Mouse (Mus musculus) MEL (cell line): ENCODE data around the gene Ubr7. TPM values are rescaled to one million over a fixed set of nuclear protein-coding genes. Genes with fewer than 3 reads are reported as not detected.

ENCODE experiments used
- DNase-seq: peaks from one replicate; pipeline ENCODE4 v3.0.0; 2011; ENCODE audit warnings: low read depth, low spot score
- H3K27ac ChIP-seq: 2 replicates; pipeline ENCODE4 v1.5.1; 2012; ENCODE audit warnings: low read depth, mild to moderate bottlenecking, control low read depth, low read length, moderate library complexity; ENCODE audit not compliant: control insufficient read depth
- H3K27me3 ChIP-seq, 2 experiments: fragments of 150-350 bp in 1 of 2; sonication (generic) in 1 of 2; 2 replicates each; pipeline ENCODE4 v1.6.1; 2012; ENCODE audit warnings: low read length in 2 of 2, mild to moderate bottlenecking in 2 of 2, improper control_type of control experiment in 1 of 2, moderate library complexity in 1 of 2; ENCODE audit not compliant: insufficient read depth in 2 of 2, control insufficient read depth in 1 of 2
- H3K36me3 ChIP-seq, 2 experiments: 2 replicates each; pipeline ENCODE4 v1.6.1; 2012 to 2014; ENCODE audit warnings: low read length in 2 of 2, improper control_type of control experiment in 1 of 2, inconsistent platforms in 1 of 2, mild to moderate bottlenecking in 1 of 2; ENCODE audit not compliant: insufficient read depth in 2 of 2, control insufficient read depth in 1 of 2
- H3K4me1 ChIP-seq, 2 experiments: fragments of 150-350 bp in 1 of 2; sonication (generic) in 1 of 2; 2 replicates each; pipeline ENCODE4 v1.6.1; 2012; ENCODE audit warnings: low read length in 2 of 2, improper control_type of control experiment in 1 of 2, mild to moderate bottlenecking in 1 of 2; ENCODE audit not compliant: insufficient read depth in 2 of 2, control insufficient read depth in 1 of 2
- H3K4me3 ChIP-seq, 2 experiments: fragments of 150-350 bp in 1 of 2; sonication (generic) in 1 of 2; 2 replicates each; pipeline ENCODE4 v1.5.1; 2012; ENCODE audit warnings: low read depth in 2 of 2, low read length in 2 of 2, mild to moderate bottlenecking in 2 of 2, moderate library complexity in 2 of 2, control low read depth in 1 of 2, improper control_type of control experiment in 1 of 2; ENCODE audit not compliant: control insufficient read depth in 1 of 2, insufficient read depth in 1 of 2
- H3K79me2 ChIP-seq: 2 replicates; pipeline ENCODE4 v1.6.1; 2012; ENCODE audit warnings: mild to moderate bottlenecking, low read length, moderate library complexity; ENCODE audit not compliant: control insufficient read depth, poor library complexity, insufficient read depth
- H3K9ac ChIP-seq: 2 replicates; pipeline ENCODE4 v1.6.1; 2012; ENCODE audit warnings: low read depth, mild to moderate bottlenecking, control low read depth, low read length, moderate library complexity; ENCODE audit not compliant: control insufficient read depth, poor library complexity, severe bottlenecking
- H3K9me3 ChIP-seq: fragments of 150-350 bp; sonication (generic); replicated peaks from 2 replicates; pipeline ENCODE4 v1.6.1; 2012; ENCODE audit warnings: mild to moderate bottlenecking, low read length, improper control_type of control experiment, moderate library complexity; ENCODE audit not compliant: insufficient read depth
- BHLHE40 ChIP-seq: IDR thresholded peaks from 2 replicates; pipeline ENCODE4 v1.6.1; 2012; ENCODE audit warnings: low read depth, mild to moderate bottlenecking, inconsistent platforms, low read length, improper control_type of control experiment, borderline replicate concordance
- CHD1 ChIP-seq: IDR thresholded peaks from 2 replicates; pipeline ENCODE4 v1.6.1; 2012; ENCODE audit warnings: low read depth, mild to moderate bottlenecking, inconsistent platforms, low read length, improper control_type of control experiment
- CTCF ChIP-seq, 3 experiments: IDR thresholded peaks in 2 of 3; conservative IDR thresholded peaks in 1 of 3; 2 replicates each; pipeline ENCODE4 v1.5.1; 2011 to 2012; ENCODE audit warnings: low read length in 3 of 3, low read depth in 2 of 3, mild to moderate bottlenecking in 2 of 3, improper control_type of control experiment in 1 of 3, inconsistent platforms in 1 of 3, mixed read lengths in 1 of 3, moderate library complexity in 1 of 3; ENCODE audit not compliant: control insufficient read depth in 1 of 3, insufficient read depth in 1 of 3, poor library complexity in 1 of 3, severe bottlenecking in 1 of 3
- E2F4 ChIP-seq: IDR thresholded peaks from 2 replicates; pipeline ENCODE4 v1.6.1; 2011; ENCODE audit warnings: low read depth, low read length, improper control_type of control experiment, borderline replicate concordance
- EP300 ChIP-seq, 2 experiments: IDR thresholded peaks; 2 replicates each; pipeline ENCODE4 v1.6.1; 2011; ENCODE audit warnings: improper control_type of control experiment in 2 of 2, low read length in 2 of 2, low read depth in 1 of 2, mild to moderate bottlenecking in 1 of 2
- ETS1 ChIP-seq: IDR thresholded peaks from 2 replicates; pipeline ENCODE4 v1.6.1; 2012; ENCODE audit warnings: low read depth, mild to moderate bottlenecking, inconsistent platforms, low read length, improper control_type of control experiment, moderate library complexity
- GATA1 ChIP-seq: IDR thresholded peaks from 2 replicates; pipeline ENCODE4 v1.6.1; 2011; ENCODE audit warnings: low read depth, low read length, improper control_type of control experiment
- MAFK ChIP-seq: IDR thresholded peaks from 2 replicates; pipeline ENCODE4 v1.6.1; 2011; ENCODE audit warnings: low read depth, mild to moderate bottlenecking, low read length, improper control_type of control experiment, borderline replicate concordance
- MXI1 ChIP-seq: IDR thresholded peaks from 2 replicates; pipeline ENCODE4 v1.6.1; 2011; ENCODE audit warnings: mild to moderate bottlenecking, low read depth, low read length, improper control_type of control experiment
- MYB ChIP-seq: IDR thresholded peaks from 2 replicates; pipeline ENCODE4 v1.6.1; 2011; ENCODE audit warnings: mild to moderate bottlenecking, low read depth, low read length, improper control_type of control experiment
- NELFE ChIP-seq: IDR thresholded peaks from 2 replicates; pipeline ENCODE4 v1.6.1; 2011; ENCODE audit warnings: low read depth, low read length, improper control_type of control experiment
- RCOR1 ChIP-seq: IDR thresholded peaks from 2 replicates; pipeline ENCODE4 v1.6.1; 2012; ENCODE audit warnings: low read depth, mild to moderate bottlenecking, inconsistent platforms, low read length, improper control_type of control experiment
- SIN3A ChIP-seq: IDR thresholded peaks from 2 replicates; pipeline ENCODE4 v1.6.1; 2012; ENCODE audit warnings: low read length, improper control_type of control experiment, inconsistent platforms
- TCF12 ChIP-seq: IDR thresholded peaks from 2 replicates; pipeline ENCODE4 v1.6.1; 2014; ENCODE audit warnings: low read depth, mild to moderate bottlenecking, inconsistent platforms, low read length, improper control_type of control experiment, moderate library complexity
- UBTF ChIP-seq: IDR thresholded peaks from 2 replicates; pipeline ENCODE4 v1.6.1; 2012; ENCODE audit warnings: low read depth, mild to moderate bottlenecking, inconsistent platforms, low read length, improper control_type of control experiment, moderate library complexity, borderline replicate concordance; ENCODE audit not compliant: insufficient read depth
- USF1 ChIP-seq: IDR thresholded peaks from 2 replicates; pipeline ENCODE4 v1.6.1; 2014; ENCODE audit warnings: low read depth, mild to moderate bottlenecking, inconsistent platforms, low read length, improper control_type of control experiment, moderate library complexity
- ZKSCAN1 ChIP-seq: IDR thresholded peaks from 2 replicates; pipeline ENCODE4 v1.6.1; 2012; ENCODE audit warnings: low read depth, mild to moderate bottlenecking, inconsistent platforms, low read length, improper control_type of control experiment, moderate library complexity
- ZMIZ1 ChIP-seq: IDR thresholded peaks from 2 replicates; pipeline ENCODE4 v1.6.1; 2012; ENCODE audit warnings: low read depth, mild to moderate bottlenecking, inconsistent platforms, low read length, improper control_type of control experiment, moderate library complexity
- polyA plus RNA-seq, 2 experiments: library from polyadenylated mRNA; stranded (reverse) in 1 of 2; unstranded in 1 of 2; fragments of >175 nt in 1 of 2; fragments of >200 nt in 1 of 2; gene quantifications; 2 replicates each; pipeline versions ENCODE4 v1.2.1 to v1.2.4; 2012; ENCODE audit warnings: low replicate concordance in 2 of 2, low read depth in 1 of 2; ENCODE audit not compliant: insufficient read length in 2 of 2, insufficient read depth in 1 of 2, missing spikeins in 1 of 2
- total RNA-seq: library from RNA; depleted of rRNA; stranded (reverse); fragments of 300-350 nt; gene quantifications from 2 replicates; pipeline ENCODE4 v1.2.3, GENCODE M21; 2012

The Ubr7 gene
- total and polyA plus RNA-seq, 3 experiments: 62.3 to 68.1 TPM; not detected in 1

- peak overlapping the region; percentile 82 for H3K9ac ChIP-seq
- H3K4me1 ChIP-seq: peaks cover 8 to 26% of the 10 kb centered on the region in 2 experiments; a peak in 3 of 4 replicates
Observed at GRCm38 (mm10) chr12:102744839-102745238, 12.9 kb upstream of the Ubr7 start.

GRCm38 (mm10) chr12:102748256-102748655 lies 9.5 kb upstream of the Ubr7 start:
- H3K4me3 ChIP-seq: no peak overlapping the region
- H3K9me3 ChIP-seq: no peaks in the 10 kb centered on the region
- H3K36me3 ChIP-seq: peaks cover 2 to 36% of the 10 kb centered on the region in 2 experiments; a peak in 3 of 4 replicates
- H3K4me1 ChIP-seq: peaks cover 8 to 19% of the 10 kb centered on the region in 2 experiments; a peak in 3 of 4 replicates
- no peak for DNase-seq
- TF ChIP-seq E2F4 (no peak), ZKSCAN1 (no peak), MAFK (no peak), MYB (no peak)
- H3K79me2 ChIP-seq: peaks cover 49% of the 10 kb centered on the region
- H3K9ac ChIP-seq: no peak overlapping the region
- no peaks in the 10 kb centered on the region for H3K27me3 ChIP-seq
- 0 out of 2 replicates have a peak overlapping the region, but pooled peaks have one; percentile 5 for H3K27ac ChIP-seq

More at GRCm38 (mm10) chr12:102744839-102745238, 12.9 kb upstream of the Ubr7 start:
- DNase-seq: peak; percentile 87
- TF ChIP-seq SIN3A (peak; percentile 47), ETS1 (peak; percentile 87), MXI1 (no peak; the same call in 1 of the 2 replicates), USF1 (no peak), TCF12 (peak; percentile 45; the same call in 1 of the 2 replicates), BHLHE40 (peak; percentile 79; the same call in 1 of the 2 replicates), CTCF (IDR thresholded peaks at IDR 0.05 in 2 of 3, conservative IDR thresholded peaks at IDR 0.05 in 1 of 3; ENCODE audit: control insufficient read depth in 1 of 3, insufficient read depth in 1 of 3, low read depth in 2 of 3, low read length in 3 of 3, poor library complexity in 1 of 3, severe bottlenecking in 1 of 3) (peak in 2 of 3 experiments; percentile 6 to 17; a peak in 1 of 6 replicates), ZMIZ1 (no peak), RCOR1 (peak; percentile 88), CHD1 (0 out of 2 replicates have a peak, but pooled peaks have one; percentile 24), UBTF (no peak), GATA1 (peak; percentile 90), EP300 (IDR thresholded peaks at IDR 0.05; ENCODE audit: low read depth in 1 of 2, low read length in 2 of 2) (peak; percentile 53 to 74), NELFE (no peak)
- Histone ChIP-seq H3K9me3 (no peaks in the 10 kb centered on the region), H3K27me3 (no peaks in the 10 kb centered on the region), H3K36me3 (peaks cover 0 to 47% of the 10 kb centered on the region in 2 experiments; a peak in 3 of 4 replicates), H3K27ac (peak overlapping the region; percentile 87), H3K4me3 (peak overlapping the region; percentile 52 to 87), H3K79me2 (peaks cover 37% of the 10 kb centered on the region)
